Comparison of ENCODE assay signal across 11 mouse cellular contexts in the genomic region with DNA sequence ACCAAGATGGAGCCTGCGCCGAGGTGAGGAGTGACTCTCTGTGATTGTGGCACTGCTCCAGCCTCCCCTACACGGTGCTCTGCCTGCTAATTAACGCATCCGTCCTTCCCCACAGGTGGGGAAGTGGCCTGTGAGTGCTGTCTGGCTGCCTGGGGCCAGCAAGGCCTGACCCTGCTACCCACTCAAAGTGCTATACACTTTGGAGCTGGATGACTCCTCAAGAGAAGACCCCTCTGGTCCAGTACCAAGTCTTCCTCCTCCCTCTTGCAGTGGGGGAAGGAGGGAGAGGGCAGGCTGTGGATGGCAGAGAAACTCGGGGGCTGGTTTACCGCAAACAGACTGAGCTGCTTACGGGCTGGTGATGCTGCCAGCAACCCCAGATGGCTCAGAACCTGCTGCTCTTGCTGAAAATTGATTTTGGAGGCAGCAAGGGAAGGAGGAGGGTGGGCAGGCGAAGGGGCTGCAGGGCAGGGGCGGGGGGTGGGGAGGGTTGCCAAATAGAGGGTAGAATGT.
DNase-seq lines count a peak whose midpoint lies in the region; ATAC-seq and TF ChIP-seq lines count a peak whose summit lies in the region.
"Had no signal": no experiment of that assay in that cellular context is flagged by ENCODE, and none has a peak within 500 bp of the region (broad histone marks: within the 10 kb centered on the region; RNA-seq: fewer than 3 reads in every experiment).

No protein-coding gene starts in this region.

- no peaks in the 10 kb centered on the region for H3K36me3 ChIP-seq in midbrain, postnatal 0 days (ENCODE audit: insufficient read depth, low read length)
- no peaks in the 10 kb centered on the region for H3K36me3 ChIP-seq in midbrain, embryonic 14.5 days (ENCODE audit: control insufficient read depth, insufficient read depth, low read length)
- no peaks in the 10 kb centered on the region for H3K36me3 ChIP-seq in midbrain, embryonic 10.5 days
- no peaks in the 10 kb centered on the region for H3K36me3 ChIP-seq in kidney, adult 2 months (ENCODE audit: control insufficient read depth, insufficient read depth, low read length)

- no peaks in the 10 kb centered on the region for H3K4me1 ChIP-seq in midbrain, postnatal 0 days (ENCODE audit: insufficient read depth, low read length)
- H3K4me1 ChIP-seq in midbrain, embryonic 14.5 days (ENCODE audit: control insufficient read depth, insufficient read depth, low read length) = no peaks in the 10 kb centered on the region
- no peaks in the 10 kb centered on the region for H3K4me1 ChIP-seq in midbrain, embryonic 10.5 days
- H3K4me1 ChIP-seq in kidney, adult 2 months (ENCODE audit: control insufficient read depth, insufficient read depth, low read length) = no peaks in the 10 kb centered on the region

- no peak overlapping the region for H3K27ac ChIP-seq in midbrain, postnatal 0 days (ENCODE audit: low read depth, low read length)
- H3K27ac ChIP-seq in midbrain, embryonic 14.5 days (replicated peaks; ENCODE audit: low read depth, low read length) = no peak overlapping the region
- H3K27ac ChIP-seq in midbrain, embryonic 10.5 days (replicated peaks) = no peak overlapping the region
- H3K27ac ChIP-seq in kidney, adult 2 months (ENCODE audit: insufficient read depth, low read depth, low read length) = no peak overlapping the region

- H3K9me3 ChIP-seq in midbrain, postnatal 0 days (ENCODE audit: low read length) = no peaks in the 10 kb centered on the region
- no peaks in the 10 kb centered on the region for H3K9me3 ChIP-seq in midbrain, embryonic 14.5 days (ENCODE audit: control insufficient read depth, low read length)
- no peaks in the 10 kb centered on the region for H3K9me3 ChIP-seq in midbrain, embryonic 10.5 days (replicated peaks)

- H3K4me3 ChIP-seq in midbrain, postnatal 0 days (ENCODE audit: low read depth, low read length) = no peak overlapping the region
- H3K4me3 ChIP-seq in midbrain, embryonic 14.5 days (replicated peaks; ENCODE audit: low read depth, low read length) = no peak overlapping the region
- no peak overlapping the region for H3K4me3 ChIP-seq in midbrain, embryonic 10.5 days
- H3K4me3 ChIP-seq in kidney, adult 2 months (ENCODE audit: insufficient read depth, low read depth, low read length) = no peak overlapping the region

- no peak for TF ChIP-seq CTCF in midbrain, postnatal 0 days (IDR thresholded peaks at IDR 0.05)
- TF ChIP-seq CTCF in kidney, adult 2 months (conservative IDR thresholded peaks at IDR 0.05; ENCODE audit: insufficient read depth, insufficient read length, low read depth, low read length) = no peak

- H3K4me2 ChIP-seq in midbrain, postnatal 0 days (ENCODE audit: low read depth, low read length, poor library complexity, severe bottlenecking) = no peak overlapping the region
- H3K4me2 ChIP-seq in midbrain, embryonic 14.5 days (ENCODE audit: low read length) = no peak overlapping the region

- ATAC-seq in midbrain, postnatal 0 days (ENCODE audit: low FRiP score) = peak; percentile 34; the same call in 1 of the 2 replicates
- ATAC-seq in midbrain, embryonic 14.5 days (ENCODE audit: low FRiP score, low TSS enrichment) = no peak
- ATAC-seq: inflammation-experienced regulatory T-cells, adult 6 months had no signal

- peak; percentile 83 for DNase-seq in midbrain, postnatal 0 days (ENCODE audit: low spot score)
- DNase-seq in midbrain, embryonic 14.5 days = no peak
- DNase-seq in frontal cortex, postnatal 10 days (ENCODE audit: low spot score in 2 of 2) = peak; percentile 25 to 35
- peak; percentile 70 to 74 for DNase-seq in layer of hippocampus, postnatal 36 days
- DNase-seq in embryo, embryonic 9.5 days (ENCODE audit: extremely low spot score) = no peak
- DNase-seq in midbrain, embryonic 10.5 days (ENCODE audit: low spot score) = no peak
- no peak for DNase-seq in neural tube, embryonic 10.5 days (ENCODE audit: extremely low spot score, low spot score)
- DNase-seq in kidney, adult 2 months = no peak
- DNase-seq: lung, postnatal 36 days; thymus, postnatal 25 days had no signal

- no peak overlapping the region for H3K9ac ChIP-seq in midbrain, postnatal 0 days (replicated peaks; ENCODE audit: low read length, poor library complexity, severe bottlenecking)
- H3K9ac ChIP-seq in midbrain, embryonic 14.5 days (replicated peaks; ENCODE audit: low read length) = no peak overlapping the region

- WGBS in midbrain, postnatal 0 days = 54% methylated on average over 10 of the region's 10 CpGs
- WGBS in midbrain, embryonic 14.5 days = 65% methylated on average over 10 of the region's 10 CpGs
- WGBS in midbrain, embryonic 10.5 days = 70% methylated on average over 10 of the region's 10 CpGs
- 68% methylated on average over 10 of the region's 10 CpGs for WGBS in kidney, adult 2 months

- no peaks in the 10 kb centered on the region for H3K27me3 ChIP-seq in midbrain, postnatal 0 days (ENCODE audit: insufficient read depth, low read length)
- H3K27me3 ChIP-seq in midbrain, embryonic 14.5 days (ENCODE audit: control insufficient read depth, insufficient read depth, low read length) = no peaks in the 10 kb centered on the region
- H3K27me3 ChIP-seq in midbrain, embryonic 10.5 days (ENCODE audit: low read depth, poor library complexity, severe bottlenecking) = no peaks in the 10 kb centered on the region
- H3K27me3 ChIP-seq in kidney, adult 2 months (replicated peaks; ENCODE audit: control insufficient read depth, insufficient read depth, low read length) = no peaks in the 10 kb centered on the region

- TF ChIP-seq POLR2A in kidney, adult 2 months (IDR thresholded peaks at IDR 0.05; ENCODE audit: low read depth, low read length) = no peak

Comparison
In these comparisons a context has a peak if more than half of its experiments do, and no peak if none do; other contexts are left out.
1. DNase-seq: peak in midbrain, postnatal 0 days (single experiment), frontal cortex, postnatal 10 days (2 of 2) and layer of hippocampus, postnatal 36 days (2 of 2); none in midbrain, embryonic 14.5 days (single experiment), embryo, embryonic 9.5 days (single experiment), midbrain, embryonic 10.5 days (single experiment), neural tube, embryonic 10.5 days (single experiment) and kidney, adult 2 months (single experiment).